Mouse (Mus musculus) stomach, embryonic 16.5 days (tissue): ENCODE data around the gene BC003965. TPM values are rescaled to one million over a fixed set of nuclear protein-coding genes. Genes with fewer than 3 reads are reported as not detected.

ENCODE experiments used
- polyA plus RNA-seq: library from polyadenylated mRNA; unstranded; fragments of >200 nt; fragmentation: Nextera tagmentation; extraction: Ambion mirVana; gene quantifications from 2 replicates; pipeline ENCODE4 v1.2.1, GENCODE M21; 2015

Gene BC003965
- polyA plus RNA-seq, 1 experiment from 2014 or later = 33.5 TPM

Other genes starting within 250 kb of the BC003965 start
- gene Mapk8ip3, start 247.6 kb upstream of the BC003965 start, polyA plus RNA-seq = 32.8 and 33.4 TPM in 2 replicates
- gene Jpt2, start 223.9 kb upstream of the BC003965 start, polyA plus RNA-seq = 158 and 170 TPM in 2 replicates
- 3.4 and 4.2 TPM in 2 replicates for gene Cramp1l, start 168.8 kb upstream of the BC003965 start, polyA plus RNA-seq
- gene Ift140, start 168.5 kb upstream of the BC003965 start, polyA plus RNA-seq = 21.7 TPM in 2 replicates
- gene Tmem204, start 101.0 kb upstream of the BC003965 start, polyA plus RNA-seq = 24.1 and 25.2 TPM in 2 replicates
- gene Telo2, start 68.6 kb upstream of the BC003965 start, polyA plus RNA-seq = 38.9 and 39.9 TPM in 2 replicates
- gene Ptx4, start 63.8 kb upstream of the BC003965 start, polyA plus RNA-seq = 0.50 and 0.56 TPM in 2 replicates
- 21.4 and 24.7 TPM in 2 replicates for gene Clcn7, start 51.2 kb upstream of the BC003965 start, polyA plus RNA-seq
- 0.79 TPM in 2 replicates for gene Ccdc154, start 22.1 kb upstream of the BC003965 start, polyA plus RNA-seq
- 6.6 and 7.0 TPM in 2 replicates for gene Gm38655, start 9.1 kb upstream of the BC003965 start, polyA plus RNA-seq
- gene Unkl, start 3.8 kb downstream of the BC003965 start, polyA plus RNA-seq = 6.9 and 9.0 TPM in 2 replicates
- gene Gnptg, start 55.6 kb downstream of the BC003965 start, polyA plus RNA-seq = 39.9 and 40.9 TPM in 2 replicates
- 35.8 and 37.1 TPM in 2 replicates for gene Tsr3, start 55.6 kb downstream of the BC003965 start, polyA plus RNA-seq
- gene Baiap3, start 71.8 kb downstream of the BC003965 start, polyA plus RNA-seq = 4.3 and 5.2 TPM in 2 replicates
- gene Ube2i, start 90.1 kb downstream of the BC003965 start, polyA plus RNA-seq = 441 and 478 TPM in 2 replicates
- gene Prss34, start 113.8 kb downstream of the BC003965 start, polyA plus RNA-seq = 1.3 and 1.4 TPM in 2 replicates
- gene Prss28, start 124.1 kb downstream of the BC003965 start, polyA plus RNA-seq = not detected in 2 replicates
- gene Prss29, start 134.1 kb downstream of the BC003965 start, polyA plus RNA-seq = not detected in 2 replicates
- 0.50 and 0.53 TPM in 2 replicates for gene Tpsab1, start 161.0 kb downstream of the BC003965 start, polyA plus RNA-seq
- 13.4 and 19.2 TPM in 2 replicates for gene Tpsb2, start 181.8 kb downstream of the BC003965 start, polyA plus RNA-seq
- 2.3 and 3.5 TPM in 2 replicates for gene Tpsg1, start 184.7 kb downstream of the BC003965 start, polyA plus RNA-seq
- gene Cacna1h, start 249.2 kb downstream of the BC003965 start, polyA plus RNA-seq = 2.6 and 2.9 TPM in 2 replicates